Mouse (Mus musculus) cerebellum, adult (tissue): ENCODE measurements around the gene Prorsd1.
"Not testable (repeated sequence)": the region's sequence is repeated elsewhere in the genome, so short reads cannot be mapped to it uniquely, and the experiment has no call there.

Experiments used
- ATAC-seq: cut with Nextera tagmentation; 2 replicates; pipeline ENCODE4 v1.9.2; 2017; ENCODE audit warnings: mild to moderate bottlenecking, moderate library complexity, mixed read lengths; ENCODE audit not compliant: insufficient number of reproducible peaks, low FRiP score, low TSS enrichment

Prorsd1 gene

GRCm38 (mm10) chr11:29514682-29515412 is at the start of gene Prorsd1:
Prorsd1 (minus strand) TSS chr11:29515033.
- peak; percentile 99 for ATAC-seq

- no peak for ATAC-seq
These were observed 48.6 kb upstream of the Prorsd1 start for GRCm38 (mm10) chr11:29563406-29563805.

DNA sequence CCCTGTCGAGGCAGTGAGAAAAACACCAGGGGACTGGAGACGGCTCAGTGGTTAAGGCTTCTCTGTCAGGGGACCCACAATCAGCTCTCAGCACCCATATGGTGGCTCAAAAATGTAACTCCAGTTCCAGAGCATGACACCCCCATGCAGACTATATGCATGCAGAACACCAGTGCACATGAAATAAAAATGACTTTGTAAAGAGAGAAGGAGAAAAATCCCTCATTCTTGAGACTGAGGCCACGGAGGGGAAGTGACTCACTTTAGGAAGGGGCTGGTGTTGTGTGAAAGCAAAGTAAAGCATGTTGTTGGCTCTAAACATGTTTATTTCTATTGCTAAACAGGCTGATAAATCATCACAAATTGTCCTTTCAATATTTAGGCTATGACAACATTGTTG is 46.2 kb upstream of the Prorsd1 start:
- no peak for ATAC-seq

DNA sequence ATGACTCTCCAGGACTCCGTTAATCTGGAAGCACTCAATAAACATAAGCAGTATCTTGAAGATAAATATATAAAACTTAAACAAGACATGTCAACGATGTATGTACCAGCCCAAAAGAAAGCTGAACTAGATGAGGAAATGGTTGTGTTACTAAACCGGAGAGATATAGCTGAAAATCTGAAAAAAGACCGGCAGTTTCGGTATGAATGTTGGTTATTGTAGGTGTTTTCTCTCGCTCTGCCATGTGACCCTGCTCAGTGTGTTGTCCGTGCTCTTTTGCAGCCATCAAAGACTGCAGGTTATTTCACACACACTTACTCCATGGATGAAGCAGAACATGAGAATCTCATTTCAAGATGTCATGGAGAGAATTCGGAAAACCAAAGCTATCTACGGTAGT is 45.6 kb upstream of the Prorsd1 start:
- ATAC-seq, result no peak

DNA sequence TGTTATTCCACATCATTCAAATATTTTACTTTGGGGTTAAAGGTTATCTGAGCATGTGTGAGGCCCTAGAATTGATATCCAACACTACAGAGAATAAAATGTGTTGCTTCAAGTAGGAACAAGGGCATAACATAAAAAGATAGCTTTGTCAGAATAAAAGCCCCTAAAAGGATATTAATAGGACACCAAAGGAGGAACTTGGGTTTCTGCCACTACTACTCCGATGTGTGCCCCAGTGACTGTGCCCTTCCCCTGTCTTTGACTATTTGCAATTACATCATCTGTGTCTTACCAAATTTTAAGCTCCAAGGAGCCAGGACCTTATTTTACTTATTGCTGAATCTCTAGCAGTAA is 34.6 kb upstream of the Prorsd1 start:
- ATAC-seq, result no peak

GRCm38 (mm10) chr11:29548504-29549424 is 33.9 kb upstream of the Prorsd1 start:
- ATAC-seq, result no peak

GRCm38 (mm10) chr11:29547752-29548503 is 33.1 kb upstream of the Prorsd1 start, which contains the start of the genes Clhc1 and Rps27a:
Clhc1 (plus strand) TSS chr11:29547950.
Rps27a (minus strand) TSS chr11:29548109.
- peak; percentile 99 for ATAC-seq

DNA sequence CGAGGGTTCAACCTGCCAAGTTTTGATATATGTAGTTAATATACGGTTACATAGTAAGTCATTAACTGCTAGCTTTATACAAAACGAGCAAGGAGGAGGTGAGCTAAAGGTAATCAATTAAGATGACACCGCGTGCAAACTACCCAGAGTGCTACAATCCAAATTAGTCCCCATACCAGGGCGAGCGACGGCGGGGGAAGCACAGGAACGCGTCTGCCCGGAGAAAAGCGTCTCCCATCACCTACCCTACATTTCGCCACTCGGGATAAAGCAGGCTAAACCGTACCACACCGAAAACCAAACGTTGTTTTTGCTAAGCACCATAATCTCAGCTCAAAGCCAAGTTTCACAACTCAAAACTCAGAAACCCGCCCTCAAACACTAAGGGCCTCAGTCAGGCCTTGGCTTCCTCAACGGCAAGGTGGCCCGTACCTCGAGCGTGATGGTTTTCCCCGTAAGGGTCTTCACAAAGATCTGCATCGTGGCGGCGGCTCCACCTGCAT is 32.5 kb upstream of the Prorsd1 start:
- no peak for ATAC-seq

DNA sequence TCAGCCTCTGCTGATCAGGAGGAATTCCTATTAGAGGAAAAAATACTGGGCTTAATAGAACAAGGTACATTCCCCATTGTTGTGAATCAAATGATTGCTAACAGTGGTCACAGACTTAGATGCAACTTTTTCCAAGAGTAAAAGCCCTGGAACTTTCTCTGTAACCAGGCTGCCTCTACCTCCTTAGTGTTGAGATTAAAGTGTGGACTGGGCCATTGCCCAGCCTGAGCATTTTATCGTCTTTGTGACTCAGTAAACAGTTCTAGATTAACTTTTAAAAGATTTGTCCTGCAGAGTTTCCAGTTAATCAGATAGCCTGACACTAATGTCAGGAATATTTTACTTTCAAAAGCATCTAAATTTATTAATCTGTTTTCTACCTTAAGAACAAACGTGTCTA is 31.9 kb upstream of the Prorsd1 start:
- no peak for ATAC-seq

GRCm38 (mm10) chr11:29546297-29546696 is 31.5 kb upstream of the Prorsd1 start:
- not testable (repeated sequence) for ATAC-seq

DNA sequence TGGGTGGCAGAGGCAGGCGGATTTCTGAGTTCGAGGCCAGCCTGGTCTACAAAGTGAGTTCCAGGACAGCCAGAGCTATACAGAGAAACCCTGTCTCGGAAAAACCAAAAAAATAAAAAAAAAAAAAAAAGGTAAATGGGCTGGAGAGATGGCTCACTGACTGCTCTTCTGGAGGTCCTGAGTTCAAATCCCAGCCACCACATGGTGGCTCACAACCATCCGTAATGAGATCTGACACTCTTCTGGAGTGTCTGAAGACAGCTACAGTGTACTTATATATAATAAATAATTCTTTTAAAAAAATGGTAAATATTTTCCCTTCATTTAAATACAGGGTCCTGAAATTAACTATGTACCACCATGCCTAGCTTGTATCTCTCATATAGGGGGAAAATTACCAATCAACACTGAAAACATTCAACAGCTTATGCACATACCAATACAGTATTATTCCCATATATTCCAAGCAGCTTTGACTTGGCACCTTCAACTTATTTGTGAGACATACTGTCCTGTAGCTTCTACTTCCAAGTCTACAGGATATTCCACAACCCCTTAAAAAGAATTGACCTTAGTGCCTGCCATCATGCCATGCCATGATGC is 30.4 kb upstream of the Prorsd1 start:
- ATAC-seq, result not testable (repeated sequence)

GRCm38 (mm10) chr11:29544225-29544945 is 29.6 kb upstream of the Prorsd1 start:
- ATAC-seq, result no peak

DNA sequence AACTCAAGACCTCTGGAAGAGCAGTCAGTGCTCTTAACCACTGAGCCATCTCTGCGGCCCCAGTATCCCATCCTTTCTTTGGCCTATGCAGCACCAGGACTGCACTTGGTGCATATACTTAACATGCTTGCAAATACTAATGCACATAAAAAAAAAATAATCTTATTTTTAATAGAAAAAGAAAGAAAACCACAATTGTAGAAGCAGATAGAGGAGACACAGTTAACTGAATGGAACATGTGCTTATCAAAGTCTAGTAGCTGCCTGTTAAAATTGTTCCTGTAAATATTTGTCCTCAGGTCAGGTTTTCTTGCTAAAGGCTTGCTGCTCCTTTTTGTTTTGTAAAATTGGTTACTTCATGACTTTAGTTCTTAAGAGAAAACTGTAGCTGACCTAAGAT is 23.4 kb upstream of the Prorsd1 start:
- no peak for ATAC-seq

GRCm38 (mm10) chr11:29525988-29526794 is 11.4 kb upstream of the Prorsd1 start, which contains the start of gene Mtif2:
Mtif2 (plus strand) TSS chr11:29526408.
- peak; percentile 100 for ATAC-seq

GRCm38 (mm10) chr11:29514325-29514681 is 530 bp downstream of the Prorsd1 start:
- ATAC-seq, result no peak

- ATAC-seq, result no peak
These were observed 1.9 kb downstream of the Prorsd1 start for GRCm38 (mm10) chr11:29512818-29513535.

- ATAC-seq, result no peak
These were observed 5.4 kb downstream of the Prorsd1 start for GRCm38 (mm10) chr11:29509421-29509820.
